Mouse (Mus musculus) macrophage (primary cell): ENCODE measurements around the gene Igsf8. TPM values are rescaled to one million over a fixed set of nuclear protein-coding genes. Genes with fewer than 3 reads are reported as not detected.
A peak's percentile ranks its signal among the peaks of the same experiment; 100 is the strongest.

ENCODE experiments used
- H3K27ac ChIP-seq: fragments of 350-480 bp; formaldehyde crosslinking; 2 replicates; pipeline ENCODE4 v1.9.0; 2021
- H3K36me3 ChIP-seq: fragments of 350-480 bp; formaldehyde crosslinking; 2 replicates; pipeline ENCODE4 v1.9.0; 2021; ENCODE audit errors: inconsistent target
- H3K4me3 ChIP-seq: fragments of 350-480 bp; formaldehyde crosslinking; 2 replicates; pipeline ENCODE4 v1.9.0; 2021; ENCODE audit errors: inconsistent target
- H3K79me2 ChIP-seq: fragments of 350-480 bp; formaldehyde crosslinking; 2 replicates; pipeline ENCODE4 v1.9.0; 2021; ENCODE audit errors: inconsistent target
- WGBS: methylation state at CpG from one replicate; pipeline ENCODE4 v1.1.7; 2026; ENCODE audit warnings: inconsistent platforms; ENCODE audit not compliant: missing documents; 5-methylcytosine and 5-hydroxymethylcytosine counted together
- polyA plus RNA-seq: library from polyadenylated mRNA; stranded (reverse); fragments of 250-400 nt; gene quantifications from 3 replicates; pipeline ENCODE4 v1.2.4, GENCODE M21; 2018; ENCODE audit warnings: inconsistent platforms
- total RNA-seq, 78 experiments: library from RNA; depleted of rRNA; stranded (reverse); fragments of 250-400 nt; gene quantifications; 1 replicate in 9 of 78; 2 replicates in 24 of 78; 3 replicates in 43 of 78; 4 replicates in 2 of 78; pipeline ENCODE4 v1.2.4; 2018; ENCODE audit warnings: inconsistent platforms in 56 of 78

Gene Igsf8
- 100 to 1,000 TPM in 2 of 26 experiments, 10 to 100 TPM in 23, 1 to 10 TPM in 1; 8.4 to 182 (median 25.7) TPM for total RNA-seq (2018; cell fraction: chromatin; rRNA removed)
- total RNA-seq (2018; cell fraction: cytosol; rRNA removed) = 10 to 100 TPM; 28.1 to 85.5 (median 42.4) TPM
- 100 to 1,000 TPM in 4 of 26 experiments, 10 to 100 TPM in 22; 50.8 to 110 (median 77.3) TPM for total RNA-seq (2018; cell fraction: nucleus; rRNA removed)
- polyA plus RNA-seq = 26.8 to 55.6 TPM (median 36.2 TPM) in 3 replicates

GRCm38 (mm10) chr1:172261477-172262078 is at the start of gene Igsf8:
TSS of gene Igsf8 (plus strand) at chr1:172261641.
- 86% methylated on average over 8 of the region's 8 CpGs for WGBS

DNA sequence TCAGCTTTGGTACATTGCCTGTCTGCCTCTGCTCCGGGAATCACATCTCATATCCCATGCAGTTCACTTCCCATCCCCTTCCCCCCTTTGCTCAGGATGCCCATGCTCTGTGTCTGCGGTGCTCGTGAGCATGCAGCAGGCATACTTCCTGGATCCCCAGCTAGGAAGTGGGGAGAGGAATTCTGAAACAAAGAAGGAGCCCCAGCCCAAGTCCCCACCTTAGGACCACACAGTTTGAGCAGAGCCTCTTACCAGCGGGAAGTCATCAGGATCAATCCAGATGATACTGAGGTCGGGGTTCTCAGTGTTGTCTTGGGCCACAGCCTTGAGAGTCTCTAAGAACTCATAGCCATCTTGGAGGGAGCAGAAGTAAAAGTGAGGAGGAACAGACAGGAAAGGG is 48.7 kb upstream of the Igsf8 start:
- H3K4me3 ChIP-seq = no peak overlapping the region
- WGBS = 87% methylated on average over 5 of the region's 5 CpGs
- H3K27ac ChIP-seq = no peak overlapping the region
- H3K79me2 ChIP-seq = no peaks in the 10 kb centered on the region
- H3K36me3 ChIP-seq = no peaks in the 10 kb centered on the region

More at GRCm38 (mm10) chr1:172261477-172262078, at the start of gene Igsf8:
- Histone ChIP-seq H3K27ac (no peak within 1 kb of the TSS), H3K36me3 (no peaks in the 10 kb centered on the region), H3K4me3 (no peak within 1 kb of the TSS), H3K79me2 (no peaks in the 10 kb centered on the region)

GRCm38 (mm10) chr1:172213771-172214170 is 47.7 kb upstream of the Igsf8 start:
- Histone ChIP-seq H3K36me3 (no peaks in the 10 kb centered on the region), H3K27ac (no peak overlapping the region), H3K4me3 (no peak overlapping the region), H3K79me2 (no peaks in the 10 kb centered on the region)
- WGBS = 88% methylated on average over 4 of the region's 4 CpGs

GRCm38 (mm10) chr1:172214748-172215147 is 46.7 kb upstream of the Igsf8 start:
- WGBS = 30% methylated on average over 3 of the region's 3 CpGs
- Histone ChIP-seq H3K27ac (no peak overlapping the region), H3K36me3 (no peaks in the 10 kb centered on the region), H3K4me3 (no peak overlapping the region), H3K79me2 (no peaks in the 10 kb centered on the region)

DNA sequence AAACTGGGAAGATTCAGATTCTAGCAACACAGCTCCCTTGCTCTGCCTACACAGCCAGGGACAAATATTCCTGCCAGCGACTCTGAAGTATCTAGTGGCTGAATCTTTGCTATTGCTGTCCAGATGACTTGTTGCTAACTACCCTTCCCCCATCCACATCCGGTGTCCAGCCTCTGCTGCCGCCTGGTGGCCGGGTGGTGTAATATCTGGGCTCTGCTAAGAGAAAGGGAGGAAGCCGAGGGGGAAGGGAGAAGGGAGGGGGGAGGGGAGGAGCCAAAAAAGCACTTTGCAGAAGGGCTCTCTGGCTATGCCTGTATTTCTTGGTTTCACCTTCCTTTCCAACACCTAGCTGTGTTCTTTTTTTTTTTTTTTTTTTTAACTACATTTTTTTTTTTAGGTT is 44.3 kb upstream of the Igsf8 start:
- Histone ChIP-seq H3K4me3 (no peak overlapping the region), H3K27ac (peak overlapping the region; percentile 55), H3K79me2 (no peaks in the 10 kb centered on the region), H3K36me3 (no peaks in the 10 kb centered on the region)
- 0% methylated on average over 3 of the region's 5 CpGs for WGBS

DNA sequence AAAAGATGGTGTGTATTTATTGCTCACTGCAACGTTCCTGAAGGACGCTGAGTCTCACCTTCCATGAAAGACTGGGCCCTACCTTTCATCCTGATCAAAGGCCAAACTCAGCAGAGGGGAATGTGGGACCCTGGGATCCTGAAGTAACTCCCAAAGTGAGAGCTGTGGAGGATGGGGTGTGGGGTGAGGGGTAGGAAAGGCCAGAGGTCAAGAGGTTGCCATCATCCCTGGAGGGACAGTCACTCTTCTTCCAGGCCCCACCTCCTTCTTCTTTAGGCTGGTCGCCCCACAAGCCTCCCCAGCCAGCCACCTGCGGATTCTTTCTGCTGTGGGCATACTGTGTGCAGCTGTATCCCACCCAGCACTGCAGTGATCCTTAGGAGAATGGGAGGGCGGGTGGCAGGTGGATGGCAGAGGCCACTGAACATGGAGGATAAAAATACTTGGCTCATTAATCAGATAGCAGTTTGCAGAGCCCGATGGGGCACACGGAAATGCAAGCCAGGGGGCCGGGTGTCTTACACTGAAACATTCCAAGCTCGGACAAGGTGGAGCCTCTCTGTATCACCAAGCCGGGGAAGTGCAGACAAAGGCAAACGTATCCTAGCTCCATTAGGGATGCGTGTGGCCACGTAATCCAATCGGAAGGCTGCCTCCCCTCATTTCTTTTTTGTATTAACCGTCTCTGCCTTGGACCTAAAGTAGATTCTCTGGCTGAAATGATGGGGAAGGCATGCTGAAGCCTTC is 43.1 kb upstream of the Igsf8 start:
- WGBS = 94% methylated on average over 15 of the region's 15 CpGs
- Histone ChIP-seq H3K79me2 (no peaks in the 10 kb centered on the region), H3K4me3 (no peak overlapping the region), H3K36me3 (no peaks in the 10 kb centered on the region), H3K27ac (no peak overlapping the region)

- Histone ChIP-seq H3K36me3 (no peaks in the 10 kb centered on the region), H3K4me3 (no peak within 1 kb of the TSS), H3K27ac (no peak within 1 kb of the TSS), H3K79me2 (no peaks in the 10 kb centered on the region)
- WGBS = 94% methylated on average over 16 of the region's 19 CpGs
Measured at GRCm38 (mm10) chr1:172219451-172220406, 41.7 kb upstream of the Igsf8 start, which contains the start of gene Casq1. TSS of gene Casq1 (minus strand) at chr1:172219868.

- H3K4me3 ChIP-seq = no peak overlapping the region
- no peaks in the 10 kb centered on the region for H3K79me2 ChIP-seq
- WGBS = 85% methylated on average over 10 of the region's 10 CpGs
- no peaks in the 10 kb centered on the region for H3K36me3 ChIP-seq
- H3K27ac ChIP-seq = no peak overlapping the region
Measured at GRCm38 (mm10) chr1:172220414-172220813, 41.0 kb upstream of the Igsf8 start.

DNA sequence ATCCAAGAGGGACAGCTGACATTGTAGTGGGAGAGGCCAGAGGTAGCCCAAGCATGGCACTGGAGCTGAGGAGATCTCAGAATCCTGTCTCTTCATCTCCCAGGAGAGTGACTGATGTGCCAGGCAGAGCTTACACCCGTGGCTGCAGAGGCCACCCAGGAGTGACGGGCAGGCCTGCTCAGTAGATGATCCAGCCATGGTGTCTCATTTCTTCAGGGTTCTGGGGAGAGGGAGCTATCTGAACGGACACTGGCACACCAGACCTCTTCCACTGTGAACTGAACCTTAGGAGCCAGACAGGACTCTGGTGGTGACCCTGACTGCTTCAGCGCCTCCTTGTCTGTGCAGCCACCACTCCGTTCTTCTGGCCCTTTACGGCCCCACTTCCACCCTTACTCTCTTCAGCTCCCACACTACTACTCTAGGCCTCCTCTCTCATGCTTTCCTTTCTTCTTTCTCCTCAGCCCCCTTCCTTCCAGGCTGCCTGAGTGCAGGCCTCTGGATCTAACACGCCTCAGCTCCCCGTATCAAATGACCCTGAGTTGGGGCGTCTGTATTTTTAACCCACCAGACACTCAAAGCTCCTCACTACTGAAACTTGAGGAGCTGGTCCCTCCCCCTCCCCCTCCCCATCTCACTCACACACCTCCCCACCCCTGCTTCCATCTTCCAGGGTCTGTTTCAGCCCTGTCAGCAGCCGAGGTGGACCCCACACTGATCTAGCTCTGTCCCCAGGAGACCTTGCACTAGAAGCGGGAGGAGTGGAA is 40.0 kb upstream of the Igsf8 start:
- no peaks in the 10 kb centered on the region for H3K79me2 ChIP-seq
- H3K27ac ChIP-seq = no peak overlapping the region
- 88% methylated on average over 11 of the region's 11 CpGs for WGBS
- H3K4me3 ChIP-seq = no peak overlapping the region
- H3K36me3 ChIP-seq = no peaks in the 10 kb centered on the region

DNA sequence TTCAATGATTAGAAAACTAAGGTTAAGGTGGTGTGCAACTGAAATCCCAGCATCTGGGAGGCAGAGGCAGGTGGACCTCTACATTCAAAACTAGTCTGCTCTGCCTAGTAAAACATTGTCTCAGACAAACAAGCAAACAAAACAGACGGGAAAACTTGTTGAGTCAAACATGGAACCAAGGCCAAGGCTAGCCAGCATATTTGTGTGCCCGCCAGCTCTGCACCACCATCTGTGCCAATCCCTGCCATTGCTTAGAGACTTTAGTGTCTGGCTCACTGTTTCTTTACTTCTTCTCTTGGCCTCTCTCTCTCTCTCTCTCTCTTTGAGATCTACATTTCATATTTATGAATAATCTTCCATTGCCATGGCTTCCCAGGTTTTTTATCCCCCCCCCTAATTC is 33.2 kb upstream of the Igsf8 start:
- H3K36me3 ChIP-seq = no peaks in the 10 kb centered on the region
- WGBS = 100% methylated on average over 2 of the region's 2 CpGs
- H3K4me3 ChIP-seq = no peak overlapping the region

GRCm38 (mm10) chr1:172229215-172229614 is 32.2 kb upstream of the Igsf8 start:
- Histone ChIP-seq H3K36me3 (no peaks in the 10 kb centered on the region), H3K27ac (no peak overlapping the region), H3K4me3 (no peak overlapping the region), H3K79me2 (no peaks in the 10 kb centered on the region)
- 100% methylated on average over 1 of the region's 1 CpGs for WGBS

More for the DNA sequence above, 33.2 kb upstream of the Igsf8 start:
- H3K27ac ChIP-seq = no peak overlapping the region
- H3K79me2 ChIP-seq = no peaks in the 10 kb centered on the region

DNA sequence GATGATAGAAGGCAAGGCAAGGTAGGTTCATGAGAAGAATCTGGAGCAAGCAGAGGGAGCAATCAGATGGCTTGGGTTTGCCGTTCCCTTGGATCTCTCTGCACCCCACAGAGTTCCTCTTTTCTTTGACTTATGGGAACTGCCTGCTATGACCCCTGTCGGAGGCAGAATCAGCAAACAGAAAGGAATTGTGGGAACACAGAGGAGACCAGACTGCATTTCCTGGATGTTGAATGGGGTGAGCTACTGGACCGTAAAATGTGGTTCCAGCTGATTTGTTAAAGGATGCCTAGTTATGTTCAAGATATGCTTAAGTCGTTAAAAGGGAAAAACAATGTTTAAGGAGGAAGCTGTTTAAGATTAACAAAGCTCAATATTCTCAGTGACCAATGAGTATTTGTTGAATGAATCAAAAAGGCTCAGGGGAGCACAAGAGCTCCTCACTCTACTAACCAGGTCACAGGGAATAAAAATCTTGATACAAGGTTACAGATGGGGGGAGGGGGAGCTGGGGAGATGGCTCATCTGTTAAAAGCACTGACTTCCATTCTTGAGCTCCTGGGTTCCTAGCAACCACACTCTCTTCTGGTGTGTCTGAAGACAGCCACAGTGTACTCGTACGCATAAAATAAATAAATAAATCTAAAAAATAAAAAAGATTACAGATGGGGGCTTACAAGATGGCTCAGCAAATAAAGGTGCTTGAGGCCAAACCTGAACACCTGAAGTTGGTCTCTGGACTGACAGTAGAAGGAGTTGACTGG is 20.3 kb upstream of the Igsf8 start:
- peak overlapping the region; percentile 10; the same call in 1 of the 2 replicates for H3K27ac ChIP-seq
- H3K36me3 ChIP-seq = no peaks in the 10 kb centered on the region
- WGBS = 31% methylated on average over 6 of the region's 6 CpGs
- no peak overlapping the region for H3K4me3 ChIP-seq
- H3K79me2 ChIP-seq = no peaks in the 10 kb centered on the region

DNA sequence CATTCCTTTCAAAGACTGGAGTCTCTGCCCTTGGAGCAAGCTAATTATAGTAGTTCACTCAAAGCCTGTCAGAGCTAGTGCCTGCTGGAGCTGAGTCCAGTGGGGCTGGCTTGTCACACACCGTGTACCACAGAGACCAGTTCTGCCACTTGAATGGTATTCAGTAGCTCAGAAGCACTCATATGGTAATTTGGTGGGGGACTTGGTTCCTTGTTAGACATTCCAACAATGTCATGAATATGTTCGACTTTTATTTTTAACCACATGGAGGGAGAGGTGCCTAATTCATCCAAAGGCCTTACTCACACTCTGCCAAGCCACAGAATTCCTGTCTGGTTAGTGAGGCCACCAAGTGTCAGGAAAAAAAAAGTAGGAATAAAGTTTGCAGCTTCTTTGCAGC is 19.0 kb upstream of the Igsf8 start:
- 89% methylated on average over 2 of the region's 2 CpGs for WGBS
- Histone ChIP-seq H3K36me3 (no peaks in the 10 kb centered on the region), H3K27ac (no peak overlapping the region), H3K4me3 (no peak overlapping the region), H3K79me2 (no peaks in the 10 kb centered on the region)
